Mouse (Mus musculus): ENCODE measurements at regions not wholly inside any gene's neighbourhood (a gene's known extent, or its start where the extent isn't known, plus 50 kb on each side); places are given as distances from the start of the nearest gene placed in this dataset.

- no peak for DNase-seq (ENCODE audit: extremely low read depth, insufficient read length, low spot score)
Measured at GRCm38 (mm10) chr17:79414006-79414405, 59.1 kb upstream of the Cdc42ep3 start.

DNA sequence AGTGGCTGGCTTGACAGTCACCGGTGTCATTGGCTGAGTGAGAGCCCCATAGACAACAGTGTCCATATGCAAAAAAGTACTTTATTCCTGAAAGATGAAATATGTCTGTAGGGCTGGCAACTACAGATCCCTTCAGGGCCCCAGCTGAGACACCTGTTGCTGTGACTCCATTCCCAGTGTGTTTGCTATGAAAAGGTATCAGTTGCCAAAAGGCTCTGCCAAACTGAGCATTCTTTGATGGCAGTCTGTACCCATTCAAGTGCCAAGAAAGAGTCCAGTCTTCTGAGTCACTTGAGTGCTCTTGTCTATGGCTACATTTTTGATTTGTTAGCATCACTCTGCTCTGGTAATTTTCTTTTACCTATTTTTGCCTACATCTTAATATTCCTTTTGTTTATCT lies 63.1 kb upstream of the Cdc42ep3 start:
- DNase-seq (ENCODE audit: extremely low read depth, insufficient read length, low spot score): peak; percentile 69

DNA sequence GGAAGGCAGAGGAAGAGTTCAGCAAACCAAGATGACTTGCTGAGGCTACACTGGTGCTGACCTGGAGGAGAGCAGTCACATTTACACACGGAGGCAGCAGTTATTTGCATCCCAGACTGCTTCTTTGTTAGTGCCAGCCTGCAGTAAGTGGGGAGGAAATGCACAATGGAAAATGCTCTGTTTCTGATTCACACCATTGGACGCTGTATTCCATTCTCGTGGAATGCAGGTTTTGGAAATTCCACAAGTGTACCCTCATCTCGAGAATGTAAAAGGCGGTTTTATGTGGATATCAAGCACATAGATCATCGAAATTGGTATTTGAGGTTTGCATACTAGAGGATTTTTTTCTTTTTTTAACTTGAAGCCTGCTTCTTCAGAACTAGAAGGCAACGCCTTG lies 66.7 kb upstream of the Cdc42ep3 start:
- peak; percentile 77 for DNase-seq (ENCODE audit: extremely low read depth, insufficient read length, low spot score)

DNA sequence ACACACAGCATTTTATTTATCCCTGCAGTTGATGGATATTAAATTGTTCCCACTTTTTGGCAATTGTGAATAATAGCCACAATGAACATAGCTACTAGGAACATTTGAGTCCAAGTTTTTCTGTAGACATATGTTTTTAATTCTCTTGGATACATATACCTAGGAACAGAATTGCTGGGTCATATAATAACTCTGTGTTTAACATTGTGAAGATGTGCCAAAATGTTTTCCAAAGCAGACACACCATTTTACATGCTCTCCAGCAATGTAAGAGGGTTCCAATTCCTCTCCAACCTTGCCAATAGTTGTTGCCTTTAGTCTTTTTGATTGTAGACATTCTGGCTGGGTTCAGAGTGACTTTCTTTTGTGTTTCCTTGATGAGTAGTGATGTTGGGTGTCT lies 84.3 kb upstream of the Cdc42ep3 start:
- no peak for DNase-seq (ENCODE audit: extremely low read depth, insufficient read length, low spot score)

DNA sequence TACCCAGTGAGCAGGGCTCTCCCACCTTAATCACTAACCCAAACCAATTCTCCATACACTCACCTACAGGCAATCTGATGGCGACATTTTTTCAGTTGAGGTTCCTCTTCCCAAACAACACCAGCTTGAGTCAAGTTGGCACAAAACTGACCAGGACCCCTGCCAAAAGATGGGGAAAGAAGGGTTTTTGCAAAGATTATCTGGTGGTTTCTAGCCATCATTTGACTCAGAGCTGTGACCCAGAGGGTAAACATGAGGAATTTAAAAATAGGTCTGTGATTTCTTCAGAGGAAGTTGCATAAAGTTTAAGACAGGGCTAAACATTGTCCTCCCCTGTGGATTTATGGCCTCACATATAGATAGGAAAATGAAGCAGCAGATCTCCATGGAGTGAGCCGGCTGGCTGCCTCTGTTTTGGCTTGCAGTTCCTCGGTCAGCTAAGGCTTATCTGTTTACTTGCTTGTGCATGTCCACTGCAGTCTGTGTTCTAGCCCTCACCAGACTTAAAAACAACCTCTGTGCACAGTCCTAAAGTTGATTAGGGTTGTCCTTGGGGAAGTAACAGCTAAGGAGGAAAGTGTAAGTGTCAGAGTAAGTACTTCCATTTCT lies 87.7 kb upstream of the Cdc42ep3 start:
- peak; percentile 85 for DNase-seq (ENCODE audit: extremely low read depth, insufficient read length, low spot score)

GRCm38 (mm10) chr17:79447170-79447569 lies 92.3 kb upstream of the Cdc42ep3 start:
- no peak for DNase-seq (ENCODE audit: extremely low read depth, insufficient read length, low spot score)

- peak; percentile 32 for DNase-seq (ENCODE audit: extremely low read depth, insufficient read length, low spot score)
Measured at GRCm38 (mm10) chr17:79451141-79451860, 96.4 kb upstream of the Cdc42ep3 start.

DNA sequence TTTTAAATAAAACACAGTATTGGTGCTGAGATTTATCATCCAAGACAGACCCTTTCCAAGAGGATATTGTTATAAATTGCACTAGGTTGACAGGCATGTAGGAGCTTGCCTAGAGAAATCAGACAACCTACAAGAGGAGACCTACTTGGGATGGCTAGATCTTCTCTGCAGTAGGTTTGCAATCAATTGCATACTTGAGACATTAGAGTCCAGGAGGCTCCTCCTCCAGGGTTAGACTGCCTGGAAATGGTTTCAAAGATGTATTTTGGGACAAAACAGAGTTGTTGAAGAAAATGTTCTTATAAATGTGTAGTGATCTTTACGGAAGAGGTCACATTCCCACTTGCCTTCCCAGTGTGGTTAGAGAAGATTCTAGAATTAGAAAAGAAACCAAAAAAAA lies 98.9 kb upstream of the Cdc42ep3 start:
- DNase-seq (ENCODE audit: extremely low read depth, insufficient read length, low spot score): no peak

DNA sequence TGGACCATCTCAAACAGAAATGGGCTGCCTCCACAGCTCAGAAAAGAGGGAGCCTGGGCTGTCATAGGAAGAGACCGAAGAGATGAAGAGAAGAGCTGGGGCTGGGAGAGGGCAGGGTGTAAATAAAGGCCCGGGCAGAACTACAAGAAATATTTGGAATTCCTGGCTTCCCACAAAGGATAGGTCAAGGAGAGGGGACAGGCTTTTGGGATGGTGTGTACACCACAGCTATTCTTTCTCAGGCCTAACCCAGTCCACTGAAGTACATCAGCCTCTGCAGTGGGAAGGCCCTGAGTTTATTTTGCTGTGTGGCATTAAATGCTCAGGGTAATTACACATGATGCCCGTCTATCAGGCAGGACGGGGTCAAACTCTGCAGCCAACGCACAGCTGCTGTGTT lies 99.6 kb upstream of the Cdc42ep3 start:
- peak; percentile 74 for DNase-seq (ENCODE audit: extremely low read depth, insufficient read length, low spot score)

GRCm38 (mm10) chr17:79455229-79455628 lies 100.3 kb upstream of the Cdc42ep3 start:
- no peak for DNase-seq (ENCODE audit: extremely low read depth, insufficient read length, low spot score)

GRCm38 (mm10) chr17:79457636-79458035 lies 102.7 kb upstream of the Cdc42ep3 start:
- no peak for DNase-seq (ENCODE audit: extremely low read depth, insufficient read length, low spot score)

DNA sequence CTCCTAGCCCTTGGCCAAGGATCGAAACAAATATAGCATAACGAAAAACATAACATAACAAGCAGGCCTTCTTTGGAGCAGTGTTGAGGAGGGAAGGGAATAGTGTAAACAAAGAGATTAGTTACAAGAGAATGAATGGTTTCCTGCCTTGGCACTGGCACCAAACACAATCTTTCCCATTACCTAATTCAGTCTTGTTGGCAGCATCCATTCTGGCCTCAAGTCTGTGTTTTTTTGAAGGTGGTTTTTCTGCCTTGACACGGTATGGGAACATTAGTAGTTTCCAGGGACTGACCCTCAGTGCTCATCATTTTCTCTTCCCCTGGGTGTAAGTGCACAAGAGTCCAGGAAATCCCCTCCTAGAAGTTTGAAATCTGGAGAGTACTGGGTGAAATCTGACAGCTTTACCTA lies 106.8 kb upstream of the Cdc42ep3 start:
- peak; percentile 41 for DNase-seq (ENCODE audit: extremely low read depth, insufficient read length, low spot score)

GRCm38 (mm10) chr17:79463074-79463694 lies 108.3 kb upstream of the Cdc42ep3 start:
- no peak for DNase-seq (ENCODE audit: extremely low read depth, insufficient read length, low spot score)

DNA sequence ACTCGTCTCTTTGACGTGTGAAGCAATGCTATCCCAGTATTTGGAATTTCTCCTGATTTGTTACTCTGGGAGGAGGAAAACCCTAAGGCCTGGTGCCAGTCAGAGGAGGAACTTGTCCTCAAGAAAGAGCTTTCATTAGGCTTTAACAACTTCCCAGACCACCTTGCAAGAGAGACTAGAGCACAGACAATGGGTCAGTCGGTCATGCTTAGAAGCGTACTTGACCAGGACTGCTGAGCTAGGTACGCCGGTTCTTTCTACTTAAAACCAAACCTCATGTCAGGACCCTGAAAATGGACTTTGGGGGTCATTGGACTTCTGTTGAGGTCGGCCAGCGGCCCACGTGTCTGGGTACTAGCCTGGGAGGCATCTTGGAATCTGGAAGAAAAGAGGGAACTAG lies 110.8 kb upstream of the Cdc42ep3 start:
- no peak for DNase-seq (ENCODE audit: extremely low read depth, insufficient read length, low spot score)

- no peak for DNase-seq (ENCODE audit: extremely low read depth, insufficient read length, low spot score)
Measured at GRCm38 (mm10) chr17:79471639-79472038, 116.7 kb upstream of the Cdc42ep3 start.

GRCm38 (mm10) chr17:79472106-79472995 lies 117.5 kb upstream of the Cdc42ep3 start:
- no peak for DNase-seq (ENCODE audit: extremely low read depth, insufficient read length, low spot score)

DNA sequence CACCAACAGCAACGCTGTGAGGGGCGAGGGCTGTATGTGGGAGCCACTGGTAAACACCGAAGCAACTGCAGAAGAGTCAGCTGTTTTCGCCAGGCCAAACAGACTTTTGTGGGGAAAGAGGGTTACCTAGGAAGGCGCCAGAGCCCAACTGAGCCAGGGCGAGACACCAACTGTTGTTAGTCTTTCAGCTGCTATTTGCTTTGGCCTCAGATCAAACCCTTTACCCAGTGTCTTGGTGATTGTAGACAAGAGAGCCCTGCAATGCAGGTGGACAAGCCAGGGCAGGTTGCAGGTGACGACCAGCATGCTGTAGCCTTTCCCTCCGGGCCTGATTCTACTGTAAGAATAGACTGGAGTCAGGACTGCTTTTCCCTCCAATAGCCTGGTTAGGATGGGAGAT lies 121.8 kb upstream of the Cdc42ep3 start:
- DNase-seq (ENCODE audit: extremely low read depth, insufficient read length, low spot score): no peak

GRCm38 (mm10) chr17:79481112-79481738 lies 126.3 kb upstream of the Cdc42ep3 start:
- no peak for DNase-seq (ENCODE audit: extremely low read depth, insufficient read length, low spot score)

- DNase-seq (ENCODE audit: extremely low read depth, insufficient read length, low spot score): no peak
Measured at GRCm38 (mm10) chr17:79481936-79482335, 127.0 kb upstream of the Cdc42ep3 start.

GRCm38 (mm10) chr17:79485239-79485638 lies 126.4 kb upstream of the Rmdn2 start:
- no peak for DNase-seq (ENCODE audit: extremely low read depth, insufficient read length, low spot score)

- DNase-seq (ENCODE audit: extremely low read depth, insufficient read length, low spot score): peak; percentile 25
Measured at GRCm38 (mm10) chr17:79489306-79489705, 122.4 kb upstream of the Rmdn2 start.

Measured in 3134 (cell line).